In genomic region chr5:148714807-148715206, GRCm38 (mm10) we compare ENCODE assay signal across 18 mouse cellular contexts.
"Had no signal": no experiment of that assay in that cellular context is flagged by ENCODE, and none has a peak within 500 bp of the region (broad histone marks: within the 10 kb centered on the region; RNA-seq: fewer than 3 reads in every experiment).

No protein-coding gene starts in this region.

- H3K4me1 ChIP-seq: limb, embryonic 13.5 days; neural tube, embryonic 12.5 days; neural tube, embryonic 15.5 days had no signal

- H3K9ac ChIP-seq: limb, embryonic 13.5 days; liver, embryonic 13.5 days; lung, embryonic 15.5 days; neural tube, embryonic 12.5 days; neural tube, embryonic 15.5 days had no signal

- H3K9me3 ChIP-seq: limb, embryonic 13.5 days; lung, embryonic 15.5 days; neural tube, embryonic 12.5 days; neural tube, embryonic 15.5 days had no signal

- H3K27me3 ChIP-seq: limb, embryonic 13.5 days; liver, embryonic 13.5 days; lung, embryonic 15.5 days; neural tube, embryonic 12.5 days; neural tube, embryonic 15.5 days had no signal

- DNase-seq: kidney, adult 2 months; kidney, postnatal 25 days; layer of hippocampus, adult 9-11 months; liver, embryonic 13.5 days; lung, postnatal 10 days; lung, postnatal 36 days; midbrain, embryonic 14.5 days; right cerebral cortex, postnatal 25 days; spleen, adult 18-20 months; thymus, postnatal 4 days had no signal

- H3K36me3 ChIP-seq: limb, embryonic 10.5 days; limb, embryonic 13.5 days; liver, embryonic 13.5 days; lung, embryonic 15.5 days; neural tube, embryonic 12.5 days; neural tube, embryonic 15.5 days had no signal

- H3K27ac ChIP-seq: kidney, postnatal 0 days; layer of hippocampus, adult 2 months; limb, embryonic 10.5 days; limb, embryonic 13.5 days; liver, embryonic 13.5 days; lung, embryonic 15.5 days; neural tube, embryonic 12.5 days; neural tube, embryonic 15.5 days had no signal

- H3K4me2 ChIP-seq: limb, embryonic 13.5 days; liver, embryonic 13.5 days; lung, embryonic 15.5 days; midbrain, embryonic 11.5 days; neural tube, embryonic 12.5 days; neural tube, embryonic 15.5 days had no signal

- H3K4me3 ChIP-seq: layer of hippocampus, adult 2 months; limb, embryonic 10.5 days; limb, embryonic 13.5 days; liver, embryonic 13.5 days; lung, embryonic 15.5 days; neural tube, embryonic 12.5 days; neural tube, embryonic 15.5 days had no signal
